Mouse (Mus musculus): ENCODE data around the gene Atp1a2.
"Not testable (repeated sequence)": the region's sequence is repeated elsewhere in the genome, so short reads cannot be mapped to it uniquely, and the experiment has no call there.

Gene Atp1a2

DNA sequence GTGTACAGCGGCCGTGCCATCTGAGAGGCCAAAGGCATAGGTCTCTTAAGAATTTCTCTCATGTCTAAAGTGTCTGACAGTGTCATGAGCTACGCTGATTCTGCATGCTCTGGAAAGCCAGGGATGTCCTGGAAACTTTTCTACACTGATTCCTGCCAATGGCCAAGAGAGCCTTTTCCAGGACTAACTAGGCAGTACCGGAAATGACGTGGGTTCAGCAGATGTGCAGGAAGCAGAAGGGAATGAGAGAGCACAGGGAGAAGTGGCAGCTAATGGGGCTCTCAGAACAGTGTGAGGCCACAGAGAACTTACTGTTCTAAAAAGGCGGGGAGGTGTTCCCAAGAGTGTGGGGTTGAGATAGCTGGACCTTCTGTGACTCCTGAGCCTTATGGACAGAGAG is 24.5 kb downstream of the Atp1a2 start:
- DNase-seq (ENCODE audit: low read depth, low spot score): no peak

- DNase-seq (ENCODE audit: low read depth, low spot score): no peak
Observed at GRCm38 (mm10) chr1:172271765-172272164, 26.1 kb downstream of the Atp1a2 start.

DNA sequence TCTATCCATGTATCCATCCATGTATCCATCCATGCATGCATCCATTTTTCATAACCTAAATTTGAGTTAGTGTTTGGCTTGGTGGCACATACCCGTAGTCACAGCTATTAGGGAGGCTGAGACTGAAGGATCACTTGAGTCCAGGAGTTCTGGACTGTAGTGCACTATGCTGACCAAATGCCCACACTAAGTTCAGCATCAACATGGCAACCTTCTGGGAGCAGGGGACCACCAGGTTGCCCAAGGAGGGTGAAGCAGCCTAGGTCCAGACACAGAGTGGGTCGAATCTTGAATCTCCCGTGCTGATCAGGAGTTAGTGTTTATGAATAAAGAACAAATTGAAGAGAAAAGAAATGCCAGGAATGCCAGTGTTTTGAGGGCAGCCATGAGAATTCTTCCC is 26.7 kb downstream of the Atp1a2 start:
- DNase-seq (ENCODE audit: low read depth, low spot score): no peak

- no peak for DNase-seq (ENCODE audit: low read depth, low spot score)
Observed at GRCm38 (mm10) chr1:172261477-172262078, 36.3 kb downstream of the Atp1a2 start, which contains the start of gene Igsf8. Gene Igsf8, plus strand, starts transcription at chr1:172261641.

GRCm38 (mm10) chr1:172258314-172258713 is 39.5 kb downstream of the Atp1a2 start, which contains the start of gene Atp1a4:
Gene Atp1a4, minus strand, starts transcription at chr1:172258414.
- DNase-seq (ENCODE audit: low read depth, low spot score): no peak

- peak; percentile 53 for DNase-seq (ENCODE audit: low read depth, low spot score)
Observed at GRCm38 (mm10) chr1:172247679-172248078, 50.2 kb downstream of the Atp1a2 start.

DNA sequence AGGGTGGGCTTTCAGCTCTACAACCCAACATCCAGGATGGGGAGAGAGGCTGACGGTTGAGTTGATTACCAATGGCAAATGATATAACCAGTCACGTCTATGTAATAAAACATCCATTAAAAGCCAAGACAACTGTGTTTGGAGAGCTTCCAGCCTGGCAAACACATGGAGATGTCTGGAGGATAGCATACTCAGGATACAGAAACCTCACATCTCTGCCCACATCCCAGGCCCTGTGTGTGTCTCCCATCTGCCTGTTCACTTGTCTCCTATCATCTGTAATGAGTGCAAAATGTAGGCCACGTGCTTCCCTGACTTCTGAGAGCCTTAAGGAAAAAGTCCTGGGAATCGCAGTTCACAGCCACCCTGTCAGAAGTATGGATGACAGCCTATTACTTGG is 50.6 kb downstream of the Atp1a2 start:
- no peak for DNase-seq (ENCODE audit: low read depth, low spot score)

- DNase-seq (ENCODE audit: low read depth, low spot score): not testable (repeated sequence)
Observed at GRCm38 (mm10) chr1:172244645-172245044, 53.2 kb downstream of the Atp1a2 start.

GRCm38 (mm10) chr1:172243547-172244205 is 54.2 kb downstream of the Atp1a2 start:
- DNase-seq (ENCODE audit: low read depth, low spot score): peak; percentile 50

DNA sequence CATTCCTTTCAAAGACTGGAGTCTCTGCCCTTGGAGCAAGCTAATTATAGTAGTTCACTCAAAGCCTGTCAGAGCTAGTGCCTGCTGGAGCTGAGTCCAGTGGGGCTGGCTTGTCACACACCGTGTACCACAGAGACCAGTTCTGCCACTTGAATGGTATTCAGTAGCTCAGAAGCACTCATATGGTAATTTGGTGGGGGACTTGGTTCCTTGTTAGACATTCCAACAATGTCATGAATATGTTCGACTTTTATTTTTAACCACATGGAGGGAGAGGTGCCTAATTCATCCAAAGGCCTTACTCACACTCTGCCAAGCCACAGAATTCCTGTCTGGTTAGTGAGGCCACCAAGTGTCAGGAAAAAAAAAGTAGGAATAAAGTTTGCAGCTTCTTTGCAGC is 55.5 kb downstream of the Atp1a2 start:
- peak; percentile 52 for DNase-seq (ENCODE audit: low read depth, low spot score)

GRCm38 (mm10) chr1:172240945-172241708 is 56.7 kb downstream of the Atp1a2 start:
- no peak for DNase-seq (ENCODE audit: low read depth, low spot score)

DNA sequence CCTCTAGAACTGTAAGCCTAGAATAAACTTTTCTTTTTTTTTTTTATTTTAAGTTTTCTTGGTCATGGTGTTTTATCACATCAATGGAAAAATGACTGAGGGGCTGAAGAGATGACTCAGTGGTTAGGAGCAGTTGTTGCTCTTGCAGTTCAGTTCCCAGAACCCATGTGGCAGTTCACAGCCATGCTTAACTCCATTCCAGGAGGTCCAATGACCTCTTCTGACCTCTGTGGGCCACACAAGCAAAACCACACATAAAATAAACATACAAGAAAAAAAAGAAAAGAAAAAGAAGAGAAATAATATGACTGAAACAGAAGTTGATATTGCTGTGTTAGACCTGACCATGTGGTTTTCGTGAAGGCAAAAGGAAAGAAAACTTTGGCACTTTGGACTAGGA is 68.6 kb downstream of the Atp1a2 start:
- DNase-seq (ENCODE audit: low read depth, low spot score): no peak

GRCm38 (mm10) chr1:172228209-172228608 is 69.7 kb downstream of the Atp1a2 start:
- no peak for DNase-seq (ENCODE audit: low read depth, low spot score)

All from ES-CJ7 (cell line).